ENCODE assay signal across 8 mouse cellular contexts in the genomic region with DNA sequence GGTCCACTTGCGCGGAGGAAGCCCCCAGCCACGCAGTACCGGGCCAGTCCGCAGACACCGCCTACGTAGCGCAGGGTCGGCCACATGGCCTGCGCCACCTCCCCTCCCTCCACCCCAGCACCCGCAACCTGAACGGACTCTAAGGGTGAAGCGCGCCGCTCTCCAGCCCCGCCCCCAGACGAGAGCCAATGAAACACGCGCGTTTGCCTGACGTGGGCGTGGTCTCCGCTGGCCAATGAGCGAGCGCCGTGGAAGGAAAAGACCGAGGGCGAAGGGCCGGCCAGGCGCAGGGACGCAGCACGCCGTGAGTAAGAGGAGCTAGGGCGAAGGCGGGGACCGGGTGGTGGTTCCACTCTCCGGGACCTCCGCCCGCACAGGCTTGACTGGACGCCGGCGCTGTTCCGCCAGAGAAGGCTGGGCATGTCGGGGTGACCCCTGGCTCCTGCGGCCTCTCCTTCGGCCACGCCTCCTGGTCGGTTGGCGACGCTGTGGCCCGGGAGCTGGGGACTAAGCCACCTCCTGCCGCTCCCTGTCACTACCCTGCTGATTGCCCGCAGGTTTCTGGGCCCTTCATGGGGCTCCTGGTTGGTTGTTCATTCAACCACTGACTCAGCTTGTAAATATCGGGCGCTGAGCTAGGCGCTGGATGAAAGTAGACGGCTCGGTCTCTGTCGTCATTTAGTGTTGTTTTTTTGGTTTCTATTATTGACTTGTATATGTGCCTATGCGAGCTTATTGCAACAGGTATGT. TPM values are rescaled to one million over a fixed set of nuclear protein-coding genes. Genes with fewer than 3 reads are reported as not detected.
A peak's percentile ranks its signal among the peaks of the same experiment; 100 is the strongest.
DNase-seq lines count a peak whose midpoint lies in the region; ATAC-seq lines count a peak whose summit lies in the region.

A gene (minus strand): TSS at position 163 of the 750 bp plus-strand sequence.
A gene (plus strand): TSS at position 240 of the 750 bp plus-strand sequence.

- peaks cover 7% of the 10 kb centered on the region; the same call in 1 of the 2 replicates for H3K36me3 ChIP-seq in heart, embryonic 14.5 days (ENCODE audit: control insufficient read depth, insufficient read depth, low read length)
- H3K36me3 ChIP-seq in liver, embryonic 13.5 days: peaks cover 19% of the 10 kb centered on the region
- peaks cover 6% of the 10 kb centered on the region; the same call in 1 of the 2 replicates for H3K36me3 ChIP-seq in stomach, embryonic 16.5 days (ENCODE audit: control insufficient read depth, insufficient read depth, low read length)

- H3K4me1 ChIP-seq in heart, embryonic 14.5 days (ENCODE audit: control insufficient read depth in 2 of 2, insufficient read depth in 2 of 2, low read length in 2 of 2): peaks cover 4 to 16% of the 10 kb centered on the region in 2 experiments; a peak in 3 of 4 replicates
- H3K4me1 ChIP-seq in liver, embryonic 13.5 days (replicated peaks): peaks cover 35% of the 10 kb centered on the region
- peaks cover 12% of the 10 kb centered on the region; the same call in 1 of the 2 replicates for H3K4me1 ChIP-seq in stomach, embryonic 16.5 days (ENCODE audit: control insufficient read depth, insufficient read depth, low read length)

- H3K4me2 ChIP-seq in heart, embryonic 14.5 days (ENCODE audit: low read length): peak within 1 kb of the TSS; percentile 94
- peak within 1 kb of the TSS; percentile 98 for H3K4me2 ChIP-seq in liver, embryonic 13.5 days
- H3K4me2 ChIP-seq in stomach, embryonic 16.5 days (ENCODE audit: low read depth, low read length): peak within 1 kb of the TSS; percentile 67

- ATAC-seq in CD4-positive, CD25-positive, alpha-beta regulatory T cell, adult 4 months: peak; percentile 93
- ATAC-seq in heart, embryonic 14.5 days (ENCODE audit: insufficient number of reproducible peaks, insufficient read depth, low FRiP score, low read depth): peak; percentile 96
- ATAC-seq in liver, embryonic 13.5 days (ENCODE audit: low read depth): peak; percentile 92
- ATAC-seq in stomach, embryonic 16.5 days (ENCODE audit: insufficient read depth, low FRiP score): peak; percentile 97

- H3K4me3 ChIP-seq in heart, embryonic 14.5 days (ENCODE audit: control insufficient read depth in 1 of 2, insufficient read depth in 1 of 2, low read depth in 1 of 2, low read length in 2 of 2): peak within 1 kb of the TSS; percentile 73 to 79
- H3K4me3 ChIP-seq in liver, embryonic 13.5 days (replicated peaks): peak within 1 kb of the TSS; percentile 85
- peak within 1 kb of the TSS; percentile 82 for H3K4me3 ChIP-seq in stomach, embryonic 16.5 days (replicated peaks; ENCODE audit: low read length)

- H3K9ac ChIP-seq in heart, embryonic 14.5 days (ENCODE audit: low read length): peak within 1 kb of the TSS; percentile 79
- peak within 1 kb of the TSS; percentile 87 for H3K9ac ChIP-seq in liver, embryonic 13.5 days
- H3K9ac ChIP-seq in stomach, embryonic 16.5 days (ENCODE audit: low read length): peak within 1 kb of the TSS; percentile 84

- no peaks in the 10 kb centered on the region for H3K27me3 ChIP-seq in heart, embryonic 14.5 days (ENCODE audit: control insufficient read depth, insufficient read depth, low read length)
- no peaks in the 10 kb centered on the region for H3K27me3 ChIP-seq in liver, embryonic 13.5 days
- H3K27me3 ChIP-seq in stomach, embryonic 16.5 days (ENCODE audit: control insufficient read depth, insufficient read depth, low read length): no peaks in the 10 kb centered on the region

- under 1% methylated on average over 60 of the region's 60 CpGs for WGBS in heart, embryonic 14.5 days
- under 1% methylated on average over 60 of the region's 60 CpGs for WGBS in liver, embryonic 13.5 days (ENCODE audit: insufficient replicate concordance)
- WGBS in stomach, embryonic 16.5 days: under 1% methylated on average over 54 of the region's 60 CpGs

- peak within 1 kb of the TSS; percentile 63 to 90 for H3K27ac ChIP-seq in heart, embryonic 14.5 days (replicated peaks in 1 of 2; ENCODE audit: control insufficient read depth in 1 of 2, insufficient read depth in 1 of 2, low read depth in 2 of 2, low read length in 2 of 2)
- peak within 1 kb of the TSS; percentile 98 for H3K27ac ChIP-seq in liver, embryonic 13.5 days
- H3K27ac ChIP-seq in stomach, embryonic 16.5 days (ENCODE audit: low read length): peak within 1 kb of the TSS; percentile 88

- no peaks in the 10 kb centered on the region for H3K9me3 ChIP-seq in heart, embryonic 14.5 days (ENCODE audit: control insufficient read depth, low read length)
- H3K9me3 ChIP-seq in liver, embryonic 13.5 days (replicated peaks): 0 out of 2 replicates have a peak, but pooled peaks cover 3% of the 10 kb centered on the region
- 0 out of 2 replicates have a peak, but pooled peaks cover under 1% of the 10 kb centered on the region for H3K9me3 ChIP-seq in stomach, embryonic 16.5 days (replicated peaks; ENCODE audit: control insufficient read depth, low read length)

- DNase-seq in c-Kit-negative CD71-positive TER-119-positive erythroid progenitor cells, embryonic 14.5 days (ENCODE audit: low read depth, low spot score): peak; percentile 96
- DNase-seq in fibroblast of lung, adult 2 months (ENCODE audit: low read depth): peak; percentile 82
- peak; percentile 98 for DNase-seq in kidney, postnatal 14 days
- DNase-seq in liver, embryonic 13.5 days: peak; percentile 98
- peak; percentile 96 for DNase-seq in neural tube, embryonic 10.5 days (ENCODE audit: extremely low spot score, low spot score)

RNA-seq across cellular contexts. Expression of the first gene that starts in this region (rescaled TPM):
- 1 to 10 TPM; 3.1 TPM for polyA plus RNA-seq in CD4-positive, CD25-positive, alpha-beta regulatory T cell, adult 4 months (2017; shearing (Covaris generic))
- polyA plus RNA-seq in heart, embryonic 14.5 days (2014; fragmentation: Nextera tagmentation; extraction: Ambion mirVana): 13.8 and 15.9 TPM in 2 replicates
- 15.5 and 18.6 TPM in 2 replicates for polyA plus RNA-seq in liver, embryonic 13.5 days (2015; fragmentation: Nextera tagmentation; extraction: Ambion mirVana)
- polyA plus RNA-seq in stomach, embryonic 16.5 days (2015; fragmentation: Nextera tagmentation; extraction: Ambion mirVana): 18.3 and 21.7 TPM in 2 replicates

RNA-seq across cellular contexts. Expression of the second gene that starts in this region (rescaled TPM):
- 10 to 100 TPM; 17.1 to 17.2 TPM for polyA plus RNA-seq in CD4-positive, CD25-positive, alpha-beta regulatory T cell, adult 4 months (2017; shearing (Covaris generic))
- 42.3 and 44.6 TPM in 2 replicates for polyA plus RNA-seq in heart, embryonic 14.5 days (2014; fragmentation: Nextera tagmentation; extraction: Ambion mirVana)
- polyA plus RNA-seq in liver, embryonic 13.5 days (2015; fragmentation: Nextera tagmentation; extraction: Ambion mirVana): 21.1 and 21.2 TPM in 2 replicates
- polyA plus RNA-seq in stomach, embryonic 16.5 days (2015; fragmentation: Nextera tagmentation; extraction: Ambion mirVana): 25.1 and 25.5 TPM in 2 replicates

Comparison
In these comparisons a context has a peak if more than half of its experiments do, and no peak if none do; other contexts are left out.
1. Peak in every context shown above with its lines: DNase-seq, ATAC-seq, H3K4me3 ChIP-seq and H3K27ac ChIP-seq.